Mouse (Mus musculus): ENCODE results near the gene AA986860. TPM values are rescaled to one million over a fixed set of nuclear protein-coding genes. Genes with fewer than 3 reads are reported as not detected.

Gene AA986860
- polyA plus RNA-seq, 1 experiment from 2014 or later, result 11.6 TPM

DNA sequence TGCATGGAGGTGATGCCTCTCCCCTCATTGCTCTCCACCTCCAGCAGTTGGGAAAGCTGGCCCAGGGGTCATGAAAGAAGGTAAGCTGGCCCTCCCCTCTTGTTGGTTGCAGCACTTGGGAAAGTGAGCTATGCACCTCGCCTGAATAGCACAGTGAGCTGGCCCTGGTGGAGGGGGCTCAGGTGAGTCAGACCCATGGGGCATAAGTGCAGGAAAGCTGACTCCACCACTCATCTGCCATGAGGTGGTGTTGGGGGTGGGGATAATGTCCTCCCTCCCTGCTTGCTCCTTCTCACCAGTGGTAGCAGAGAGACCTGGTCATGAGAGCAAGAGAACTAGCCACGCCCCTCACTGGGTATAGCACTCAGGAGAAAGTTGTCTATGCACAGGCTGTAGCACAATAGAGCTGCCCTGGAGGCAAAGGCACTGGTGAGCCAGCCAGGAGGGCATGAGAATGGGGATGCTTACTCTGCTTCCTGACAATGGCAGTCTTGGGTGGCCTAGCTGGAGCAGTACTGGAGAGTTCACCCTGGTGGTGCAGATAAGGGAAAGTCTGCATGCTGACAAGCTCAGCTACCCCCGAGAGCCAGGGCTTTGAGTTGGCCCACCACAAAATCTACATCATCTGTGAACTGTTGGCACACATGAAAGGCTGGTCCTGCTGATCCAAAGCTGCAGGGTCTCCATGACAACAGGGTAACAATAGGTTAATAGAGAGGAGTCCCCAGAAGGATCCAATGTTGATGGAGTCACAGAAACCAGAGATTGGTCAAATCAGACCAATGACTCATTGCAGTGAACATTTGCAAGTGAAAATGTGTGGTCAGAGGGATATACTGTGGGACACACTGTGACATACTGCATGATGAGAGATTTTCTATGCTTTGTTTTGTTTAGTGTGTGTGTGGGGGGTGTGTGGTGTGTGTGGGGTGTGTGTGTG, 58.0 kb downstream of the AA986860 start:
- H3K27ac ChIP-seq, result no peak overlapping the region
- no peak overlapping the region for H3K4me3 ChIP-seq (replicated peaks)
- no peak overlapping the region for H3K4me2 ChIP-seq
- H3K27me3 ChIP-seq, result no peaks in the 10 kb centered on the region
- H3K9ac ChIP-seq, result no peak overlapping the region
- 0 out of 2 replicates have a peak, but pooled peaks have one; percentile 29 for ATAC-seq (replicated peaks; ENCODE audit: low FRiP score)
- no peaks in the 10 kb centered on the region for H3K36me3 ChIP-seq
- no peaks in the 10 kb centered on the region for H3K9me3 ChIP-seq (replicated peaks)
- WGBS, result 69% methylated on average over 3 of the region's 3 CpGs
- H3K4me1 ChIP-seq, result no peaks in the 10 kb centered on the region

Other genes with a start within 250 kb of the AA986860 start
- not detected in 2 replicates for gene Zp3r, start 102.4 kb upstream of the AA986860 start, polyA plus RNA-seq (2015; fragmentation: Nextera tagmentation; extraction: Ambion mirVana)
- 0.64 and 1.5 TPM in 2 replicates for gene C4bp, start 70.3 kb upstream of the AA986860 start, polyA plus RNA-seq (2015; fragmentation: Nextera tagmentation; extraction: Ambion mirVana)
- gene Gm29427, start 16.2 kb upstream of the AA986860 start, polyA plus RNA-seq (2015; fragmentation: Nextera tagmentation; extraction: Ambion mirVana), result not detected in 2 replicates
- 11.5 TPM in 2 replicates for gene Yod1, start 14.6 kb upstream of the AA986860 start, polyA plus RNA-seq (2015; fragmentation: Nextera tagmentation; extraction: Ambion mirVana)
- 8.0 and 8.2 TPM in 2 replicates for gene Pfkfb2, start 2.7 kb upstream of the AA986860 start, polyA plus RNA-seq (2015; fragmentation: Nextera tagmentation; extraction: Ambion mirVana)
- gene Fcamr, start 68.9 kb downstream of the AA986860 start, polyA plus RNA-seq (2015; fragmentation: Nextera tagmentation; extraction: Ambion mirVana), result not detected in 2 replicates
- 0.05 TPM in 1 of 2 replicates, not detected in the other for gene Pigr, start 94.7 kb downstream of the AA986860 start, polyA plus RNA-seq (2015; fragmentation: Nextera tagmentation; extraction: Ambion mirVana)
- gene Fcmr, start 133.7 kb downstream of the AA986860 start, polyA plus RNA-seq (2015; fragmentation: Nextera tagmentation; extraction: Ambion mirVana), result 0.47 TPM in 1 of 2 replicates, not detected in the other
- gene Il24, start 155.5 kb downstream of the AA986860 start, polyA plus RNA-seq (2015; fragmentation: Nextera tagmentation; extraction: Ambion mirVana), result 0.13 TPM in 1 of 2 replicates, not detected in the other
- gene Il20, start 179.5 kb downstream of the AA986860 start, polyA plus RNA-seq (2015; fragmentation: Nextera tagmentation; extraction: Ambion mirVana), result not detected in 2 replicates
- 0.18 TPM in 1 of 2 replicates, not detected in the other for gene Il19, start 208.1 kb downstream of the AA986860 start, polyA plus RNA-seq (2015; fragmentation: Nextera tagmentation; extraction: Ambion mirVana)